Mouse (Mus musculus) cerebellum, adult 2 months (tissue): ENCODE measurements at regions not wholly inside any gene's neighbourhood (a gene's known extent, or its start where the extent isn't known, plus 50 kb on each side); places are given as distances from the start of the nearest gene placed in this dataset.

Experiments
- DNase-seq, 2 experiments: peaks; one replicate each; pipeline ENCODE4 v3.0.0; 2021
- H3K27ac ChIP-seq: fragments of 200-500 bp; 2 replicates; pipeline ENCODE4 v1.5.1; 2012; ENCODE audit warnings: low read length, control low read depth, inconsistent platforms; ENCODE audit not compliant: insufficient read depth
- H3K27me3 ChIP-seq: fragments of 200-500 bp; 2 replicates; pipeline ENCODE4 v1.6.1; 2012; ENCODE audit warnings: inconsistent platforms, mild to moderate bottlenecking, low read length, moderate library complexity; ENCODE audit not compliant: control insufficient read depth, insufficient read depth
- H3K4me1 ChIP-seq: fragments of 200-500 bp; 2 replicates; pipeline ENCODE4 v1.6.1; 2011; ENCODE audit warnings: low read length; ENCODE audit not compliant: control insufficient read depth, insufficient read depth
- H3K4me3 ChIP-seq: fragments of 200-500 bp; replicated peaks from 2 replicates; pipeline ENCODE3; 2011; ENCODE audit warnings: mild to moderate bottlenecking, low read depth, low read length, control low read depth; ENCODE audit not compliant: insufficient read depth
- CTCF ChIP-seq: fragments of 200-500 bp; IDR thresholded peaks from 2 replicates; pipeline ENCODE4 v1.5.1; 2011; ENCODE audit warnings: low read depth, mild to moderate bottlenecking, control low read depth, low read length, moderate library complexity, borderline replicate concordance; ENCODE audit not compliant: insufficient read depth
- POLR2A ChIP-seq: fragments of 200-500 bp; IDR thresholded peaks from 2 replicates; pipeline ENCODE4 v1.6.1; 2011; ENCODE audit warnings: low read length, control low read depth, borderline replicate concordance; ENCODE audit not compliant: insufficient read depth
- WGBS: fragments of 180-500 bp; shearing (Covaris S2); methylation state at CpG from one replicate; pipeline ENCODE4 v1.1.7; 2018; 5-methylcytosine and 5-hydroxymethylcytosine counted together

GRCm38 (mm10) chr9:13905086-13905669 is 77.7 kb downstream of the Fam76b start:
- Histone ChIP-seq H3K4me3 (no peak overlapping the region), H3K27me3 (no peaks in the 10 kb centered on the region), H3K27ac (no peak overlapping the region), H3K4me1 (no peaks in the 10 kb centered on the region)
- 59% methylated on average over 14 of the region's 14 CpGs for WGBS
- TF ChIP-seq POLR2A (no peak), CTCF (no peak)
- DNase-seq: no peak

GRCm38 (mm10) chr9:13906736-13907135 is 79.2 kb downstream of the Fam76b start:
- DNase-seq: no peak
- Histone ChIP-seq H3K27me3 (no peaks in the 10 kb centered on the region), H3K4me1 (no peaks in the 10 kb centered on the region), H3K4me3 (no peak overlapping the region), H3K27ac (no peak overlapping the region)
- WGBS: 96% methylated on average over 6 of the region's 6 CpGs
- TF ChIP-seq CTCF (no peak), POLR2A (no peak)

- WGBS: 45% methylated on average over 3 of the region's 3 CpGs
- no peak overlapping the region for H3K27ac ChIP-seq
These were observed 82.1 kb downstream of the Fam76b start for GRCm38 (mm10) chr9:13909604-13910003.

GRCm38 (mm10) chr9:13910091-13910490 is 82.6 kb downstream of the Fam76b start:
- TF ChIP-seq POLR2A: no peak
- TF ChIP-seq CTCF: no peak
- Histone ChIP-seq H3K4me3 (no peak overlapping the region), H3K27ac (no peak overlapping the region), H3K27me3 (0 out of 2 replicates have a peak, but pooled peaks cover 1% of the 10 kb centered on the region), H3K4me1 (no peaks in the 10 kb centered on the region)
- DNase-seq: no peak
- 23% methylated on average over 2 of the region's 2 CpGs for WGBS

More at GRCm38 (mm10) chr9:13909604-13910003, 82.1 kb downstream of the Fam76b start:
- TF ChIP-seq POLR2A: no peak
- no peak for TF ChIP-seq CTCF
- no peak for DNase-seq
- H3K4me1 ChIP-seq: no peaks in the 10 kb centered on the region
- 0 out of 2 replicates have a peak, but pooled peaks cover 1% of the 10 kb centered on the region for H3K27me3 ChIP-seq
- no peak overlapping the region for H3K4me3 ChIP-seq

GRCm38 (mm10) chr9:13913459-13913858 is 85.9 kb downstream of the Fam76b start:
- DNase-seq: no peak
- no peak for TF ChIP-seq CTCF
- TF ChIP-seq POLR2A: no peak
- no peaks in the 10 kb centered on the region for H3K4me1 ChIP-seq
- H3K27me3 ChIP-seq: 0 out of 2 replicates have a peak, but pooled peaks cover 1% of the 10 kb centered on the region
- H3K27ac ChIP-seq: no peak overlapping the region
- 90% methylated on average over 3 of the region's 3 CpGs for WGBS
- H3K4me3 ChIP-seq: no peak overlapping the region

GRCm38 (mm10) chr9:13914131-13914530 is 86.6 kb downstream of the Fam76b start:
- H3K27ac ChIP-seq: no peak overlapping the region
- 0 out of 2 replicates have a peak, but pooled peaks cover 1% of the 10 kb centered on the region for H3K27me3 ChIP-seq
- no peaks in the 10 kb centered on the region for H3K4me1 ChIP-seq
- H3K4me3 ChIP-seq: no peak overlapping the region
- TF ChIP-seq POLR2A (no peak), CTCF (no peak)
- 77% methylated on average over 9 of the region's 9 CpGs for WGBS
- no peak for DNase-seq

GRCm38 (mm10) chr9:13914847-13915246 is 87.3 kb downstream of the Fam76b start:
- no peak overlapping the region for H3K27ac ChIP-seq
- TF ChIP-seq POLR2A: no peak
- TF ChIP-seq CTCF: no peak
- H3K4me1 ChIP-seq: no peaks in the 10 kb centered on the region
- 24% methylated on average over 3 of the region's 3 CpGs for WGBS
- H3K4me3 ChIP-seq: no peak overlapping the region
- H3K27me3 ChIP-seq: 0 out of 2 replicates have a peak, but pooled peaks cover 1% of the 10 kb centered on the region
- no peak for DNase-seq

- Histone ChIP-seq H3K4me1 (no peaks in the 10 kb centered on the region), H3K4me3 (no peak overlapping the region), H3K27me3 (0 out of 2 replicates have a peak, but pooled peaks cover 1% of the 10 kb centered on the region), H3K27ac (no peak overlapping the region)
- no peak for TF ChIP-seq POLR2A
- no peak for TF ChIP-seq CTCF
- WGBS: 91% methylated on average over 7 of the region's 7 CpGs
- DNase-seq: no peak
These were observed 89.3 kb downstream of the Fam76b start for GRCm38 (mm10) chr9:13916837-13917236.
